Mouse (Mus musculus) kidney, postnatal 0 days (tissue): Measurements from ENCODE around the gene Sucla2. TPM values are rescaled to one million over a fixed set of nuclear protein-coding genes. Genes with fewer than 3 reads are reported as not detected.

Experiments used
- ATAC-seq: fragments of 200-750 bp; cut with Nextera tagmentation; replicated peaks from 2 replicates; pipeline ENCODE4 v1.8.0; 2017; ENCODE audit warnings: low read depth, moderate number of reproducible peaks, moderate TSS enrichment, moderate library complexity; ENCODE audit not compliant: low FRiP score
- DNase-seq: peaks from one replicate; pipeline ENCODE4 v3.0.0-alpha.2; 2016; ENCODE audit warnings: low spot score
- H3K27ac ChIP-seq: fragments of 300-500 bp; sonication (generic); 2 replicates; pipeline ENCODE4 v1.5.1; 2014; ENCODE audit warnings: mild to moderate bottlenecking
- H3K27me3 ChIP-seq: fragments of 300-500 bp; sonication (generic); 2 replicates; pipeline ENCODE4 v1.6.1; 2014; ENCODE audit warnings: low read length, mixed read lengths; ENCODE audit not compliant: insufficient read depth
- H3K36me3 ChIP-seq: fragments of 300-500 bp; sonication (generic); 2 replicates; pipeline ENCODE4 v1.6.1; 2014; ENCODE audit warnings: low read length, mixed read lengths; ENCODE audit not compliant: insufficient read depth
- H3K4me1 ChIP-seq: fragments of 300-500 bp; sonication (generic); replicated peaks from 2 replicates; pipeline ENCODE4 v1.6.1; 2014; ENCODE audit warnings: antibody characterized with exemption, low read length, mixed read lengths; ENCODE audit not compliant: insufficient read depth
- H3K4me2 ChIP-seq: fragments of 300-500 bp; sonication (generic); 2 replicates; pipeline ENCODE4 v1.6.1; 2014; ENCODE audit warnings: mild to moderate bottlenecking, low read length, moderate library complexity, mixed read lengths
- H3K4me3 ChIP-seq: fragments of 300-500 bp; sonication (generic); replicated peaks from 2 replicates; pipeline ENCODE4 v1.5.1; 2014; ENCODE audit warnings: low read depth, low read length
- H3K9ac ChIP-seq: fragments of 300-500 bp; sonication (generic); 2 replicates; pipeline ENCODE4 v1.6.1; 2014; ENCODE audit warnings: low read depth, low read length
- H3K9me3 ChIP-seq: fragments of 300-500 bp; sonication (generic); replicated peaks from 2 replicates; pipeline ENCODE4 v1.6.1; 2016; ENCODE audit warnings: low read length, inconsistent platforms, mixed read lengths
- CTCF ChIP-seq: IDR thresholded peaks from 2 replicates; pipeline ENCODE4 v1.5.1; 2016; ENCODE audit warnings: antibody characterized with exemption, low read depth, mild to moderate bottlenecking, moderate library complexity
- WGBS: fragments of 180-500 bp; shearing (Covaris S2); extraction: QIAGEN DNeasy Blood & Tissue Kit; methylation state at CpG from one replicate; pipeline ENCODE4 v1.1.7; 2014; 5-methylcytosine and 5-hydroxymethylcytosine counted together
- polyA plus RNA-seq: library from polyadenylated mRNA; unstranded; fragments of >200 nt; fragmentation: Nextera tagmentation; extraction: Ambion mirVana; gene quantifications from 2 replicates; pipeline ENCODE4 v1.2.1, GENCODE M21; 2015

The Sucla2 gene
- polyA plus RNA-seq, 1 experiment from 2014 or later: 172 TPM

DNA sequence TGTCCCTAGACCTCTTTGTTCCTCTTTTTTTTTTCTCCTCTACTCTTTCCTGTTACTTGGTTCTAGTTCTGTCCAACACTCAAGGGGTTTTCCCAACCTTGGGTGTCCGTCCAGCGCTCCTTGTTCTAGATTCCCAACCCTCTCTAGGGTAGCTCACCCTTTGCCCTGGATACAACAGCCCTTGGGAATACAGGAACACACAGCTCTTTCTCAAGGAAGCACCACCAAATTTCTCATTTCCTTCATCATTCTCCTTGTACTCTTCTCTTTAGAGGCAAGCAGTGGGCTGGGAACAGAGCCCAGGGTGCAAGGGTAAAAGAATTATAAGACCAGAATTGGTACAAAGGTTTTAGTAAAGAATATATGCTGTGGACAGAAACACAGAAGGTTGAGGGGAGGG is 10.5 kb downstream of the Sucla2 start:
- H3K9me3 ChIP-seq: no peaks in the 10 kb centered on the region
- 88% methylated on average over 2 of the region's 2 CpGs for whole genome bisulfite sequencing
- H3K36me3 ChIP-seq: no peaks in the 10 kb centered on the region
- H3K4me2 ChIP-seq: no peak overlapping the region
- no peak overlapping the region for H3K4me3 ChIP-seq
- no peak overlapping the region for H3K27ac ChIP-seq
- no peak overlapping the region for H3K9ac ChIP-seq
- TF ChIP-seq CTCF: no peak
- no peaks in the 10 kb centered on the region for H3K27me3 ChIP-seq
- H3K4me1 ChIP-seq: no peaks in the 10 kb centered on the region
- ATAC-seq (no peak), DNase-seq (no peak)

GRCm38 (mm10) chr14:73543781-73544180 is 18.7 kb downstream of the Sucla2 start:
- Histone ChIP-seq H3K27ac (no peak overlapping the region), H3K9me3 (no peaks in the 10 kb centered on the region), H3K9ac (no peak overlapping the region), H3K27me3 (no peaks in the 10 kb centered on the region), H3K4me3 (no peak overlapping the region), H3K4me1 (no peaks in the 10 kb centered on the region), H3K36me3 (no peaks in the 10 kb centered on the region), H3K4me2 (no peak overlapping the region)
- TF ChIP-seq CTCF: no peak
- WGBS: 60% methylated on average over 6 of the region's 6 CpGs
- DNase-seq: no peak
- ATAC-seq: no peak

DNA sequence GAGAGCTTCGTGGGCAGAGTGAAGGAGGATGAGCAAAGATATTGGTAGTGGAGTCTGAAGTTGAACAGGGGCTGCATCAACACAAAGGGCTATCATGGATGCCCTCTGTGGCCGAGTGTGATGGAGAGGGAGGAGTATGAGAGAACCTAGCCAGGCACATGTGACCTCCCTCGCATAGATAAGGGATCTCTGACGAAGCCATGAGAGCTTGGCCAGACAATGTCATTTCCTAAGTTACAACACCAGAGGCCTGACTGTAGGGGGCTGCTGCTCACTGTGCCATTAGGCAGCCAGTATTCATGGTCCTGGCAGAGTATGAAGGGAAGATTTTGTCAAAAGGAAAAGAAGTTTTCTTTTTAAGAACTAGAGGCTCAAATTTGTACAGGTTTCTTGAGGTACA is 21.9 kb downstream of the Sucla2 start:
- Histone ChIP-seq H3K36me3 (no peaks in the 10 kb centered on the region), H3K9ac (no peak overlapping the region), H3K4me1 (no peaks in the 10 kb centered on the region), H3K9me3 (no peaks in the 10 kb centered on the region), H3K4me2 (no peak overlapping the region), H3K27me3 (no peaks in the 10 kb centered on the region), H3K4me3 (no peak overlapping the region), H3K27ac (no peak overlapping the region)
- no peak for TF ChIP-seq CTCF
- WGBS: 56% methylated on average over 4 of the region's 4 CpGs
- ATAC-seq: no peak
- DNase-seq: no peak

DNA sequence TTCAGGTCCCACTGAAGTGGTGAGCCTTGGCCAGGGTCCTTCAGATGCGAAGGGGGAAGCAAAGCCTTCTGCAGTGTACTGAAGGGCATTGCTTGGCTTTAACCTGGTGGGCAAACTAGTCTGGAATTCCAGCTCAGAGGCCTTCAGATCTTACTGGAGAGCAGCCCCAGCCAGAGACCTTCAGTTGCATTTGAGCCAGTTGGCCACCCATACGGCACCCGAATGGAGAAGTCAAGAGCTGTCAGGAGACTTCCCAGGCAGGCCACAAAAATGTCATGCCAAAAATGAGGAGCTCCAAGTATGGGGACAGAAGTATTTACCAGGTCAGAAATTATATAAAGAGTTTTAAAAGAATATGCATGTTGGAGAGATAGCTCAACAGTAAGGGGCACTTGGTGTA is 22.9 kb downstream of the Sucla2 start, which contains the start of gene Nudt15:
Nudt15 (minus strand) TSS at position 192 of the 400 bp plus-strand sequence.
- Histone ChIP-seq H3K27ac (no peak within 1 kb of the TSS), H3K4me3 (no peak within 1 kb of the TSS), H3K4me1 (no peaks in the 10 kb centered on the region), H3K27me3 (no peaks in the 10 kb centered on the region), H3K9ac (no peak within 1 kb of the TSS), H3K36me3 (no peaks in the 10 kb centered on the region), H3K9me3 (no peaks in the 10 kb centered on the region), H3K4me2 (no peak within 1 kb of the TSS)
- 90% methylated on average over 3 of the region's 3 CpGs for WGBS
- DNase-seq (no peak), ATAC-seq (no peak)
- TF ChIP-seq CTCF: no peak

GRCm38 (mm10) chr14:73550291-73550690 is 25.2 kb downstream of the Sucla2 start:
- H3K36me3 ChIP-seq: 0 out of 2 replicates have a peak, but pooled peaks cover under 1% of the 10 kb centered on the region
- H3K27ac ChIP-seq: no peak overlapping the region
- 65% methylated on average over 3 of the region's 3 CpGs for WGBS
- no peaks in the 10 kb centered on the region for H3K27me3 ChIP-seq
- no peak overlapping the region for H3K9ac ChIP-seq
- ATAC-seq (no peak), DNase-seq (no peak)
- no peaks in the 10 kb centered on the region; the same call in 1 of the 2 replicates for H3K4me1 ChIP-seq
- H3K4me3 ChIP-seq: no peak overlapping the region
- no peaks in the 10 kb centered on the region for H3K9me3 ChIP-seq
- no peak overlapping the region for H3K4me2 ChIP-seq
- TF ChIP-seq CTCF: no peak

DNA sequence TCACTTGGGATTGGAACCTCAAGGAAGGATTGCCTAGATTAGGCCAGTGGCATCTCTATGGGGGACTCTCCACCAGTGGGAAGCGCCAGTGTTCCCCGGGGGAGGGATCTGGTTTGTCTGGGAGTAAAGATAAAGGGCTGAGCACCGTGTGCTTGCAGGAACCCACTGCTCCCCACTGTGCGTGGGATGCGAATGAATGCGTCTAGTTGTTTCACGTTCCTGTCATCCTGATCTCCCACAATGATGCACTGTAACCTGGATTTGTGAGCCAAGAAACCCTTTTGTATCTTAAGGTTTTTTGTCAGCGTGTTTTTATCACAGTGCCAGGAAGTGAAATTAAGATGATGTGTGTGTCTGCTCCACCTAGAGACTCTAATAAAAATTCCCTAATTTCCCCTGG is 25.6 kb downstream of the Sucla2 start:
- Histone ChIP-seq H3K9me3 (no peaks in the 10 kb centered on the region), H3K4me1 (no peaks in the 10 kb centered on the region; the same call in 1 of the 2 replicates), H3K4me3 (no peak overlapping the region), H3K4me2 (no peak overlapping the region), H3K27ac (no peak overlapping the region), H3K27me3 (no peaks in the 10 kb centered on the region), H3K36me3 (0 out of 2 replicates have a peak, but pooled peaks cover 3% of the 10 kb centered on the region), H3K9ac (no peak overlapping the region)
- DNase-seq (no peak), ATAC-seq (no peak)
- WGBS: 41% methylated on average over 8 of the region's 8 CpGs
- TF ChIP-seq CTCF: no peak

- Histone ChIP-seq H3K4me2 (no peak overlapping the region), H3K4me3 (no peak overlapping the region), H3K4me1 (no peaks in the 10 kb centered on the region; the same call in 1 of the 2 replicates), H3K27me3 (no peaks in the 10 kb centered on the region), H3K9ac (no peak overlapping the region), H3K36me3 (0 out of 2 replicates have a peak, but pooled peaks cover 3% of the 10 kb centered on the region), H3K9me3 (no peaks in the 10 kb centered on the region), H3K27ac (no peak overlapping the region)
- ATAC-seq: no peak
- TF ChIP-seq CTCF: no peak
- no peak for DNase-seq
- WGBS: 83% methylated on average over 6 of the region's 6 CpGs
Measured at GRCm38 (mm10) chr14:73551164-73551563, 26.0 kb downstream of the Sucla2 start.
